Mouse (Mus musculus) forebrain, embryonic 14.5 days (tissue): ENCODE results near the gene Tex22. TPM values are rescaled to one million over a fixed set of nuclear protein-coding genes. Genes with fewer than 3 reads are reported as not detected.

ENCODE experiments used
- ATAC-seq: fragments of 200-750 bp; cut with Nextera tagmentation; 2 replicates; pipeline ENCODE4 v1.8.0; 2017; ENCODE audit warnings: mild to moderate bottlenecking, moderate library complexity
- DNase-seq: peaks from one replicate; pipeline ENCODE4 v3.0.0-alpha.2; 2015; ENCODE audit warnings: low spot score
- H3K27ac ChIP-seq: fragments of 300-500 bp; sonication (generic); 2 replicates; pipeline ENCODE4 v1.5.1; 2014; ENCODE audit warnings: low read depth, mild to moderate bottlenecking, control low read depth, low read length, moderate library complexity
- H3K27me3 ChIP-seq: fragments of 300-500 bp; sonication (generic); replicated peaks from 2 replicates; pipeline ENCODE4 v1.6.1; 2014; ENCODE audit warnings: low read length, control low read depth, mixed read lengths; ENCODE audit not compliant: control insufficient read depth, insufficient read depth
- H3K36me3 ChIP-seq: fragments of 300-500 bp; sonication (generic); 2 replicates; pipeline ENCODE4 v1.6.1; 2014; ENCODE audit warnings: low read length, control low read depth; ENCODE audit not compliant: control insufficient read depth, insufficient read depth
- H3K4me1 ChIP-seq: fragments of 300-500 bp; sonication (generic); 2 replicates; pipeline ENCODE4 v1.6.1; 2014; ENCODE audit warnings: antibody characterized with exemption, low read length, control low read depth; ENCODE audit not compliant: control insufficient read depth, insufficient read depth
- H3K4me2 ChIP-seq: fragments of 300-500 bp; sonication (generic); 2 replicates; pipeline ENCODE4 v1.6.1; 2014; ENCODE audit warnings: mild to moderate bottlenecking, control low read depth, low read length
- H3K4me3 ChIP-seq: fragments of 300-500 bp; sonication (generic); 2 replicates; pipeline ENCODE4 v1.5.1; 2014; ENCODE audit warnings: low read depth, low read length, control low read depth
- H3K9ac ChIP-seq: fragments of 300-500 bp; sonication (generic); 2 replicates; pipeline ENCODE4 v1.6.1; 2014; ENCODE audit warnings: mild to moderate bottlenecking, low read length, control low read depth, moderate library complexity
- H3K9me3 ChIP-seq: fragments of 300-500 bp; sonication (generic); replicated peaks from 2 replicates; pipeline ENCODE4 v1.6.1; 2016; ENCODE audit warnings: low read length, control low read depth, mixed read lengths; ENCODE audit not compliant: control insufficient read depth
- WGBS: fragments of 180-500 bp; shearing (Covaris S2); extraction: QIAGEN DNeasy Blood & Tissue Kit; methylation state at CpG from one replicate; pipeline ENCODE4 v1.1.7; 2014; 5-methylcytosine and 5-hydroxymethylcytosine counted together
- polyA plus RNA-seq: library from polyadenylated mRNA; unstranded; fragments of >200 nt; fragmentation: Nextera tagmentation; extraction: Ambion mirVana; gene quantifications from 2 replicates; pipeline ENCODE4 v1.2.1, GENCODE M21; 2014

The Tex22 gene
- polyA plus RNA-seq, 1 experiment from 2014 or later, result not detected

- no peak overlapping the region for H3K4me2 ChIP-seq
- no peaks in the 10 kb centered on the region for H3K27me3 ChIP-seq
- ATAC-seq, result no peak
- H3K4me3 ChIP-seq, result no peak overlapping the region
- no peak overlapping the region for H3K9ac ChIP-seq
- H3K27ac ChIP-seq, result no peak overlapping the region
- no peaks in the 10 kb centered on the region for H3K36me3 ChIP-seq
- no peaks in the 10 kb centered on the region for H3K4me1 ChIP-seq
- DNase-seq, result no peak
- no peaks in the 10 kb centered on the region for H3K9me3 ChIP-seq
- 94% methylated on average over 6 of the region's 6 CpGs for WGBS
These were observed 14.8 kb downstream of the Tex22 start for GRCm38 (mm10) chr12:113089107-113089506.

- 83% methylated on average over 17 of the region's 17 CpGs for WGBS
- ATAC-seq, result no peak
- no peak overlapping the region for H3K9ac ChIP-seq
- H3K4me2 ChIP-seq, result no peak overlapping the region
- no peaks in the 10 kb centered on the region for H3K4me1 ChIP-seq
- no peaks in the 10 kb centered on the region for H3K9me3 ChIP-seq
- H3K36me3 ChIP-seq, result no peaks in the 10 kb centered on the region
- no peak overlapping the region for H3K4me3 ChIP-seq
- H3K27me3 ChIP-seq, result no peaks in the 10 kb centered on the region
- H3K27ac ChIP-seq, result no peak overlapping the region
- DNase-seq, result no peak
These were observed 15.8 kb downstream of the Tex22 start for GRCm38 (mm10) chr12:113090053-113090452.

DNA sequence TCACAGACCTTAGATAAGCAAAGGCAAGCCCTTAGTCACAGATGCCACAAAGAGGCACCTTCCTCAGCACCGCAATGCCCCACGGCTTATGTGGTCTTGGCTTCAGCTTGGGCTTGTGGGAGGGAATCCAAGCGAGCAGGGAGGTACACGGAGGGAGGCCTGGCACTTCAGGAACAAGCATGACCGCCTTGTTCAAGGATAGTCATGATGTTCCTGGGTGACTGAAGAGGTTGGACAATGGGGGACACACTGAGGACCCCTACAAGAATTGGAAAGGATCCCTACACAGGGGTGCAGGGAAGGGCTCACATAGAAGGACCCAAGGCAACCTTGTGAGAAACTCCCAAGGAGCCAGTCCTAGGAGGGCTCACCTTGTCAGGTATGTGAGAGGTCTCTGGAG, 22.7 kb downstream of the Tex22 start:
- Histone ChIP-seq H3K4me2 (peak overlapping the region; percentile 93), H3K36me3 (no peaks in the 10 kb centered on the region), H3K9me3 (no peaks in the 10 kb centered on the region), H3K27me3 (no peaks in the 10 kb centered on the region), H3K27ac (no peak overlapping the region), H3K9ac (peak overlapping the region; percentile 98), H3K4me1 (peaks cover 16% of the 10 kb centered on the region), H3K4me3 (peak overlapping the region; percentile 93)
- no peak for DNase-seq
- WGBS, result 91% methylated on average over 5 of the region's 5 CpGs
- ATAC-seq, result no peak

DNA sequence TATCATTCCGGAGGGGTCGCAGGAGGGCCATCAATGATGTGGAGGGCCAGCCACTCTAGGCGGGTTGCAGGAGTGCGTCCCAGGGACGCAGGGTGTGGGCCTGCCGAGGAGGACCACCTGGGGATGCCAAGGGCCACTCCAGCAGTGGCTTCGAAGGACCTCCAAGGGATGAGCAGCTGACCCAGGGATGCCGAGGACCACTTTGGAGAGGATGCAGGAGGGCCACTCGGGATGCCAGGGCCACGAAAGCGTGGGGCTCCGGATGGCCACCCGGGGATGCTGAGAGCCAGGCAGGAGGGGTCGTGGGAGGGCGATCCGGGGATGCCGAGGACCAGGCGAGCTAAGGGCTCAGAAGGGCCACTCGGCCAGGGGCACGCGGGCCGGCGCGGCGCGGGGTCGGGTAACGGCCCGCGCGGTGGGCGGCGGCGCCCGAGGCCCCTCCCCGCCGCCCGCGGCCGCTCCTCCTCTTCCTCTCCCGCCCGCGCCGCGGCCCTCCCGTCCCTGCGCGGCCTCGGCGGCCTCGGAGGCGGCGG, 23.5 kb downstream of the Tex22 start, which contains the start of gene Mta1:
Mta1 (plus strand) TSS at position 530 of the 533 bp plus-strand sequence.
- WGBS, result under 1% methylated on average over 31 of the region's 53 CpGs
- DNase-seq (peak; percentile 76), ATAC-seq (peak; percentile 79)
- peaks cover 16% of the 10 kb centered on the region for H3K4me1 ChIP-seq
- no peaks in the 10 kb centered on the region for H3K27me3 ChIP-seq
- peak within 1 kb of the TSS; percentile 93 for H3K4me3 ChIP-seq
- H3K9ac ChIP-seq, result peak within 1 kb of the TSS; percentile 98
- peak within 1 kb of the TSS; percentile 93 for H3K4me2 ChIP-seq
- peak within 1 kb of the TSS; percentile 80 for H3K27ac ChIP-seq
- H3K36me3 ChIP-seq, result 0 out of 2 replicates have a peak, but pooled peaks cover under 1% of the 10 kb centered on the region
- no peaks in the 10 kb centered on the region for H3K9me3 ChIP-seq

- H3K36me3 ChIP-seq, result 0 out of 2 replicates have a peak, but pooled peaks cover 4% of the 10 kb centered on the region
- H3K4me1 ChIP-seq, result peaks cover 16% of the 10 kb centered on the region
- no peaks in the 10 kb centered on the region for H3K9me3 ChIP-seq
- peak overlapping the region; percentile 80 for H3K27ac ChIP-seq
- WGBS, result 2% methylated on average over 32 of the region's 60 CpGs
- ATAC-seq (0 out of 2 replicates have a peak, but pooled peaks have one; percentile 9), DNase-seq (peak; percentile 25)
- H3K4me3 ChIP-seq, result peak overlapping the region; percentile 93
- H3K27me3 ChIP-seq, result no peaks in the 10 kb centered on the region
- peak overlapping the region; percentile 86 for H3K4me2 ChIP-seq
- H3K9ac ChIP-seq, result peak overlapping the region; percentile 98
These were observed 24.3 kb downstream of the Tex22 start for GRCm38 (mm10) chr12:113098530-113099151.

DNA sequence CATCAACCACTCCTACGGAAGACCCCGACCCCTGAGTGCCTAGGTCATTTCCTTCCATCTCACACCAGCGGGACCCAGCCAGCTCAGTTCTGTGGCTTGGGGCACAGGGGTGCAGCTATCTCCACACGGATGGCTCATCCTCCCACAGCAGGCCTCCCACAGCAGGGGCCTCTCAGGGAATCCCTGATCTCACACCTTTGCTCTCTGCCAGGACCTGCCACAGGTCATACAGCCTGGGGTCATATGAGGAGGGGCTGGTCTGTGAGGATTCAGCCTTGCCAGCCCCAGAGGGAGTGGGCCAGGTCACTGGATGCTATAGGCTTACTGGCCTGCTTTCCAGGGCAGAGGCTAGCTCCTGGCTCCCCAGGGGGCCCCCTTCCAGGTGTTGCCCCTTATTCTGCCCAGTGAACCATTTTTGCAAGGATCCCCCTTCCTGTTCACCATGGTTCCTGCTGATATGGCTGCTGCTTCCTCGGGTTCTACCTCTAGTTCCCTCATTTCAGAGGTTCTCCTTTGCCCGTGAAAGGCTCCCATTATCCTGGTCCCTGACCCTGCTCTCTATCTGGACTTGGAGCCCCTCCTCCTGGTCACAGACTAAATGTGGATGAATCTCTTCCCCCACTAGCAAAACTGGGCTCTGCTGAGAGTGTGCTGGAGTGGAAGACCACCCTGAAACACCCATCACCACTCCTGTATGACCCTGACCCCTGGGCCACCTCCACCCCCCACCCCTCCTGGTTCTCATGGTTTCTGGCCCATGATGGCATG, 25.4 kb downstream of the Tex22 start:
- ATAC-seq, result no peak
- no peak overlapping the region for H3K27ac ChIP-seq
- no peaks in the 10 kb centered on the region for H3K9me3 ChIP-seq
- peak overlapping the region; percentile 86 for H3K4me2 ChIP-seq
- 0 out of 2 replicates have a peak, but pooled peaks cover 4% of the 10 kb centered on the region for H3K36me3 ChIP-seq
- H3K27me3 ChIP-seq, result no peaks in the 10 kb centered on the region
- H3K4me3 ChIP-seq, result peak overlapping the region; percentile 93
- 48% methylated on average over 6 of the region's 6 CpGs for WGBS
- peak overlapping the region; percentile 98; the same call in 1 of the 2 replicates for H3K9ac ChIP-seq
- H3K4me1 ChIP-seq, result peaks cover 16% of the 10 kb centered on the region
- no peak for DNase-seq

DNA sequence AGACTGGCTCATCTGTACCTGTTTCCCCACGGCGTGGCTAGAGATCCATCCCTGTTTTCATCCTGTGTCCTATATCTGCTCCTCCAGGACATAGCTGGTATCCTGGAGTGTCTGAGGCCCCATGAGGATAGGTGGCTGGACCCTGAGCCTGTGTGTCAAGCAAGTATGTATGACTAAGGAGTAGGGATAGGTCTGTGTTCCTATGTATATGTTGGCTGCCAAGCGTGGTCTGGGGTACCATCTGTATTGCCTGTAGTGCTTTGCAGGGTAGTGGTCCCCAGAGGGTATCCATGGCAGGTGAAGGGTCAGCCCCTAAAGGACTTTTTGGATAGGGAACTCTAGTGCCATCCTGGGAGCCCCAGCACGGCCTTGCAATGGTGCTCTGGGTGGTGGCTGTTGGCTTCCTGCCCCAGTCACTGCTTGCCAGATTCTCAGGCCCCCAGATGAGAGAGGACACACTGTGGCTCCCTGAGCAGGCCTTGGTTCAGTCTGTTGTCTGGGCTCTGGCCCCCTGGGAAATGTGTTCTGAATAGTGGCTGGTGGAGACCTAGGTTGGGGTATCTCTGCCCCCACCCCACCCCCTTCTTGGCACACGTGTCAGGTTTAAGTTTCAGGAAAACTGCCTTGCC, 26.3 kb downstream of the Tex22 start:
- peaks cover 16% of the 10 kb centered on the region for H3K4me1 ChIP-seq
- ATAC-seq, result no peak
- WGBS, result 83% methylated on average over 5 of the region's 5 CpGs
- peak overlapping the region; percentile 86 for H3K4me2 ChIP-seq
- no peak for DNase-seq
- peak overlapping the region; percentile 2; the same call in 1 of the 2 replicates for H3K9ac ChIP-seq
- no peak overlapping the region for H3K27ac ChIP-seq
- H3K4me3 ChIP-seq, result no peak overlapping the region
- 0 out of 2 replicates have a peak, but pooled peaks cover 4% of the 10 kb centered on the region for H3K36me3 ChIP-seq
- H3K9me3 ChIP-seq, result no peaks in the 10 kb centered on the region
- H3K27me3 ChIP-seq, result no peaks in the 10 kb centered on the region

DNA sequence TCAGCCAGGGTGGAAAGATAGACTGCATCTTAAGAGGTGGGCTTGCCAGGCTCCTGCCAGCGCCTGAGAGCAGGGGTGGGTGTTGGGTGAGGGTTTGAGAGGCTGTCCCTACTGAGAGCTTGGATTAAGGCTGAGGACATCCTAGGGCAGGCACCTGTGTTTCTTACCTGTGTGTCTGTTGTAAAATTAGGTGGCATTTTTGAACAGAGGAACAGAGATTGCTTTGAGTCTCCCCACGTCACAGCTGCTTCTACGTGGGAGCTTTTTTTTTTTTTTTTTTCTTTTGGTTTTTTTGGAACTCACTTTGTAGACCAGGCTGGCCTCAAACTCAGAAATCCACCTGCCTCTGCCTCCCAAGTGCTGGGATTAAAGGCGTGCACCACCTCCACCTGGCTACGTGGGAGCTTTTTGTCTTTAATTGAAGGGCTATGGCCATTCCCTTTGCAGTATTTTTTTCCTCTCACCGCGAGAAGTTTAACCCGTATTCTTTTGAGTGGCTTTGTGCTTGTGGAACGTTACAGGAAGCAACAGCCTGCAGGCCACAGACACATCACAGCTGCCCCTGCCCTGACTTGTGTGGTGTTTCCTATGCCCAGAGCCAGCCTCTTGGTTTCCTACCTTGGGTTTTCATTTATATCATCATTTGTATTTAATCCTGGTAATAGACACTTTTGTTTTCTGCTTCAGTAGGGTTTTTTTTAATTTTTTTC, 27.1 kb downstream of the Tex22 start:
- ATAC-seq (no peak), DNase-seq (no peak)
- Histone ChIP-seq H3K27me3 (no peaks in the 10 kb centered on the region), H3K9ac (no peak overlapping the region), H3K9me3 (no peaks in the 10 kb centered on the region), H3K4me2 (no peak overlapping the region), H3K4me1 (peaks cover 16% of the 10 kb centered on the region), H3K36me3 (0 out of 2 replicates have a peak, but pooled peaks cover 4% of the 10 kb centered on the region), H3K4me3 (no peak overlapping the region), H3K27ac (no peak overlapping the region)
- WGBS, result 76% methylated on average over 9 of the region's 9 CpGs
